Mouse (Mus musculus) forebrain, embryonic 14.5 days (tissue): Measurements from ENCODE around the gene Gm17093. TPM values are rescaled to one million over a fixed set of nuclear protein-coding genes. Genes with fewer than 3 reads are reported as not detected.
"Not testable (repeated sequence)": the region's sequence is repeated elsewhere in the genome, so short reads cannot be mapped to it uniquely, and the experiment has no call there.

Source experiments
- ATAC-seq: fragments of 200-750 bp; cut with Nextera tagmentation; 2 replicates; pipeline ENCODE4 v1.8.0; 2017; ENCODE audit warnings: mild to moderate bottlenecking, moderate library complexity
- DNase-seq: peaks from one replicate; pipeline ENCODE4 v3.0.0-alpha.2; 2015; ENCODE audit warnings: low spot score
- H3K27ac ChIP-seq: fragments of 300-500 bp; sonication (generic); 2 replicates; pipeline ENCODE4 v1.5.1; 2014; ENCODE audit warnings: low read depth, mild to moderate bottlenecking, control low read depth, low read length, moderate library complexity
- H3K27me3 ChIP-seq: fragments of 300-500 bp; sonication (generic); replicated peaks from 2 replicates; pipeline ENCODE4 v1.6.1; 2014; ENCODE audit warnings: low read length, control low read depth, mixed read lengths; ENCODE audit not compliant: control insufficient read depth, insufficient read depth
- H3K36me3 ChIP-seq: fragments of 300-500 bp; sonication (generic); 2 replicates; pipeline ENCODE4 v1.6.1; 2014; ENCODE audit warnings: low read length, control low read depth; ENCODE audit not compliant: control insufficient read depth, insufficient read depth
- H3K4me1 ChIP-seq: fragments of 300-500 bp; sonication (generic); 2 replicates; pipeline ENCODE4 v1.6.1; 2014; ENCODE audit warnings: antibody characterized with exemption, low read length, control low read depth; ENCODE audit not compliant: control insufficient read depth, insufficient read depth
- H3K4me2 ChIP-seq: fragments of 300-500 bp; sonication (generic); 2 replicates; pipeline ENCODE4 v1.6.1; 2014; ENCODE audit warnings: mild to moderate bottlenecking, control low read depth, low read length
- H3K4me3 ChIP-seq: fragments of 300-500 bp; sonication (generic); 2 replicates; pipeline ENCODE4 v1.5.1; 2014; ENCODE audit warnings: low read depth, low read length, control low read depth
- H3K9ac ChIP-seq: fragments of 300-500 bp; sonication (generic); 2 replicates; pipeline ENCODE4 v1.6.1; 2014; ENCODE audit warnings: mild to moderate bottlenecking, low read length, control low read depth, moderate library complexity
- H3K9me3 ChIP-seq: fragments of 300-500 bp; sonication (generic); replicated peaks from 2 replicates; pipeline ENCODE4 v1.6.1; 2016; ENCODE audit warnings: low read length, control low read depth, mixed read lengths; ENCODE audit not compliant: control insufficient read depth
- WGBS: fragments of 180-500 bp; shearing (Covaris S2); extraction: QIAGEN DNeasy Blood & Tissue Kit; methylation state at CpG from one replicate; pipeline ENCODE4 v1.1.7; 2014; 5-methylcytosine and 5-hydroxymethylcytosine counted together
- polyA plus RNA-seq: library from polyadenylated mRNA; unstranded; fragments of >200 nt; fragmentation: Nextera tagmentation; extraction: Ambion mirVana; gene quantifications from 2 replicates; pipeline ENCODE4 v1.2.1, GENCODE M21; 2014

Gm17093 gene
- polyA plus RNA-seq = not detected in 2 replicates

GRCm38 (mm10) chr14:44517976-44518375 lies at the start of gene Gm17093:
Gene Gm17093, plus strand, starts transcription at chr14:44518276.
- H3K4me2 ChIP-seq, DNase-seq, H3K4me1 ChIP-seq, H3K27ac ChIP-seq, H3K9ac ChIP-seq, ATAC-seq, H3K27me3 ChIP-seq, H3K9me3 ChIP-seq, H3K36me3 ChIP-seq, H3K4me3 ChIP-seq: not testable (repeated sequence)
- 90% methylated on average over 5 of the region's 5 CpGs for WGBS

DNA sequence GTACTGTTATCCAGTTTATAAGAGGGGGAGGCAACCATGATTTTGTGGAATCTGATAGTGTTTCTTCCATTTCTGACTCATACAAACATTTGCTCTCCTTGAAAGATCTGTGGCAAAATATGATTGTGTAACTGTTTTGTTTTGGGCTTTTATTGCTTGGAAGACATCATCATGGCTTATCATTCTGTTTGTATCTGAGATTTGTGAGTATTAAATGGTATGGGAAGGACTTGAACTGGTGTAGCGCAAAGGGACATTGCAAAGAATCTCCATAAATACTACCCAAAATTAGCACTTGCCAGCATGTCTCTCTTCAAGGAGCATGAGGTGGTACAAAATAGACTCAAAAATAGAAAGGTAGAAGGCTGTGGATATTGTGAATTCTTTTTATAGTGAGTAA lies 25.9 kb upstream of the Gm17093 start, which contains the start of gene BC061237:
Gene BC061237 (plus strand): TSS at position 301 of the 400 bp plus-strand sequence.
- DNase-seq, H3K4me2 ChIP-seq, H3K4me3 ChIP-seq, H3K9me3 ChIP-seq, H3K9ac ChIP-seq, H3K4me1 ChIP-seq, H3K27me3 ChIP-seq, H3K36me3 ChIP-seq, ATAC-seq, H3K27ac ChIP-seq: not testable (repeated sequence)
- 100% methylated on average over 1 of the region's 1 CpGs for WGBS

DNA sequence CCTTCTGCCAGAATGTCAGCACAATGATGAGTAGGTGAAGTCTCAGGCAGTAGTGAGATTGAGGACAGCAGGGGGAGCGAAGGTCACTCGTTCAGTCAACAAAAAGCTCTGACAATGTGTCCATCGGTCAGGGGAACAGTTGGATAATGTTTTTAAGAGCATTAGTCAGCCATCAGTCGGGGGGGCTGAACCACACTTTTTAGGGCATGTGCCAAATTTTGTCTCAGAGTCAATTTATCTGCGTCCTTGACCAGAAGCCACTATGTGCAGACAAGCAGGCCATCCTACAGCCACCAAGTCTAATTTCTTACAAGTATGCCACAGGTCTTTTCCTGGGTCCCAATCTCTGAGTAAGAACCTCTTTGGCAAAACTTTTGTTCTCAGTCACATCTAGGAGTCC lies 29.9 kb downstream of the Gm17093 start:
- not testable (repeated sequence) for ATAC-seq, H3K27me3 ChIP-seq, H3K9me3 ChIP-seq, H3K4me1 ChIP-seq, H3K4me2 ChIP-seq, H3K9ac ChIP-seq, H3K36me3 ChIP-seq, H3K27ac ChIP-seq, H3K4me3 ChIP-seq, DNase-seq
- 78% methylated on average over 3 of the region's 5 CpGs for WGBS

Other genes starting within 250 kb of the Gm17093 start
- not detected in 2 replicates for gene Gm8220, start 232.7 kb upstream of the Gm17093 start, polyA plus RNA-seq
- gene Gm5930, start 179.7 kb upstream of the Gm17093 start, polyA plus RNA-seq = not detected in 2 replicates
- not detected in 2 replicates for gene Gm8229, start 152.9 kb upstream of the Gm17093 start, polyA plus RNA-seq
- not detected in 2 replicates for gene Gm3371, start 107.6 kb upstream of the Gm17093 start, polyA plus RNA-seq
- gene Gm8232, start 84.6 kb upstream of the Gm17093 start, polyA plus RNA-seq = not detected in 2 replicates
- gene BC061237, start 25.8 kb upstream of the Gm17093 start, polyA plus RNA-seq = not detected in 2 replicates
- gene Gm8247, start 64.9 kb downstream of the Gm17093 start, polyA plus RNA-seq = not detected in 2 replicates
- gene Gm5624, start 109.7 kb downstream of the Gm17093 start, polyA plus RNA-seq = not detected in 2 replicates
- gene Gm8257, start 188.2 kb downstream of the Gm17093 start, polyA plus RNA-seq = not detected in 2 replicates
- gene Gm8267, start 232.1 kb downstream of the Gm17093 start, polyA plus RNA-seq = not detected in 2 replicates